Mouse (Mus musculus) telencephalon, adult 2 months (tissue): ENCODE measurements around the gene Megf9.

Experiments
- DNase-seq: peaks from one replicate; pipeline ENCODE4 v3.0.0-alpha.2; 2011; ENCODE audit warnings: low read depth, low spot score

The Megf9 gene

GRCm38 (mm10) chr4:70446774-70447173 is 88.0 kb downstream of the Megf9 start:
- no peak for DNase-seq

- no peak for DNase-seq
Observed at GRCm38 (mm10) chr4:70420202-70420601, 114.6 kb downstream of the Megf9 start.

GRCm38 (mm10) chr4:70412126-70412525 is 122.7 kb downstream of the Megf9 start:
- peak; percentile 64 for DNase-seq

GRCm38 (mm10) chr4:70409994-70410721 is 124.6 kb downstream of the Megf9 start, which contains the start of gene Cdk5rap2:
Gene Cdk5rap2, minus strand, starts transcription at chr4:70410443.
- peak; percentile 97 for DNase-seq

GRCm38 (mm10) chr4:70409456-70409855 is 125.3 kb downstream of the Megf9 start:
- no peak for DNase-seq

- peak; percentile 74 for DNase-seq
Observed at GRCm38 (mm10) chr4:70402109-70402819, 132.5 kb downstream of the Megf9 start.

- no peak for DNase-seq
Observed at GRCm38 (mm10) chr4:70399476-70399875, 135.3 kb downstream of the Megf9 start.

- no peak for DNase-seq
Observed at GRCm38 (mm10) chr4:70399074-70399473, 135.7 kb downstream of the Megf9 start.

GRCm38 (mm10) chr4:70398088-70398487 is 136.7 kb downstream of the Megf9 start:
- no peak for DNase-seq

- DNase-seq: no peak
Observed at GRCm38 (mm10) chr4:70396701-70397100, 138.1 kb downstream of the Megf9 start.

GRCm38 (mm10) chr4:70394736-70395135 is 140.1 kb downstream of the Megf9 start:
- DNase-seq: no peak

GRCm38 (mm10) chr4:70391760-70392372 is 142.9 kb downstream of the Megf9 start:
- peak; percentile 47 for DNase-seq

- DNase-seq: no peak
Observed at GRCm38 (mm10) chr4:70391073-70391472, 143.7 kb downstream of the Megf9 start.

- no peak for DNase-seq
Observed at GRCm38 (mm10) chr4:70386206-70386605, 148.6 kb downstream of the Megf9 start.

GRCm38 (mm10) chr4:70377359-70377758 is 157.4 kb downstream of the Megf9 start:
- DNase-seq: no peak
